Mouse (Mus musculus) granulocyte monocyte progenitor cell, adult 5-6 weeks (primary cell): ENCODE results near the gene Dhx32. TPM values are rescaled to one million over a fixed set of nuclear protein-coding genes. Genes with fewer than 3 reads are reported as not detected.
"Not testable (repeated sequence)": the region's sequence is repeated elsewhere in the genome, so short reads cannot be mapped to it uniquely, and the experiment has no call there.

ENCODE experiments used
- ATAC-seq: replicated peaks from 2 replicates; pipeline ENCODE4 v1.8.0; 2016; ENCODE audit warnings: mild to moderate bottlenecking, moderate TSS enrichment, inconsistent platforms; ENCODE audit not compliant: poor library complexity, severe bottlenecking
- total RNA-seq, 2 experiments: library from RNA; stranded (forward) in 1 of 2; stranded (reverse) in 1 of 2; fragments of 200-712, 200-1000 nt in 1 of 2; fragments of >200 nt in 1 of 2; fragmentation: Nextera tagmentation in 1 of 2; gene quantifications; 2 replicates each; pipeline ENCODE4 v1.2.3; 2014 to 2017

The Dhx32 gene
- total RNA-seq, 2 experiments from 2014 or later, result 7.3 to 21.3 TPM

DNA sequence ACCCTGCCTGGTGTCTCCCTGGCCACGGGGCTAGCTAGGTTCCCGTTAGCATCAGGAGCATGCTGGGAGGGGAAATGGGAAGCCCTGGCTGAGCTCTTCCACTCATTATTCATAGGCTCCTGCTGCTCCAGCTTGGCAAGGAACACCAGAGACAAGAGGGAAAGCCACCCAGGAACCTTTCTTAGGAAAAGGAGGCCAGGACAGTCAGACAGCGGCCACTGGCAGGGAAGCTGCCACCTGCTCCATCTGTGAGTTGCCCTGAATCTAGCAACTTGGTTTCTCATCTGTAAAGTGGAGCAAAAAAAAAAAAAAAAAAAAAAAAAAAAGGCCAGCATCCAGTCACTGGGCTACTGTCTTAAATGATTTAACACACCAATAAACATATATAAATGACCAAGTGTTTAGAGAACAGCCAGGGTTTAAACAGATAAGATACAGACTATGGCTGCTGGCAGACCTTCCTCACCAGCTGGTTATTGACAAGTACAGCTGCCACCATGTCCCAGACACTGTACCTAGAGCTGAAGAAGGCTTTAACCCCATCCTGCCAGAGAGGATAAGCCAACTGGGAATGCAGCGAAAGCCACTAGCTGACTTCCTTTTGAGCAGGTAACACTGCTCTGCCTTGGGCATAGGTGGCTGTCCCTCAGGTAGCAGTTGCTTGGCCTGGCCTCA is 50.4 kb downstream of the Dhx32 start:
- ATAC-seq, result no peak

- ATAC-seq, result no peak
Observed at GRCm38 (mm10) chr7:133730324-133731191, 52.0 kb downstream of the Dhx32 start.

DNA sequence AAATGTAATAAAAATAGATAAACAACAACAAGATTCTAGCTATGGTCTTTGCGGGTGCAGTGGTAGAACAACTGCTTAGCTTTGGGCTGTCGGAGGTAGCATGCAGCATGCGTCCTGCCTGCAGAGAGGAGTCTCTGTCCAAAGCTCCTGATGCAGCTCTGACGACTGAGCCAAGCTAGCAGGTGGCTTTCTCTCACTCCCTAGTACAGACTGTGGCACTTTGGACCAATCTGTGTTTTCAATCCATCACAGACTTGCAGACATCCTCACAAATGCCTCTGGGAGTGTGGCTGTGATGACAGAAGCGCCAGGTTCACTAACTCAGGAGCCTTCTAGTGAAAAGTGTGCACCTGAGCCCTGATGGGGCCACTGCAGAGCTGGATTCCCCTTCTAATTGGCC is 53.2 kb downstream of the Dhx32 start:
- ATAC-seq, result no peak

GRCm38 (mm10) chr7:133727027-133727426 is 55.5 kb downstream of the Dhx32 start:
- no peak for ATAC-seq

- no peak for ATAC-seq
Observed at GRCm38 (mm10) chr7:133725571-133725970, 57.0 kb downstream of the Dhx32 start.

- ATAC-seq, result no peak
Observed at GRCm38 (mm10) chr7:133724844-133725243, 57.7 kb downstream of the Dhx32 start.

DNA sequence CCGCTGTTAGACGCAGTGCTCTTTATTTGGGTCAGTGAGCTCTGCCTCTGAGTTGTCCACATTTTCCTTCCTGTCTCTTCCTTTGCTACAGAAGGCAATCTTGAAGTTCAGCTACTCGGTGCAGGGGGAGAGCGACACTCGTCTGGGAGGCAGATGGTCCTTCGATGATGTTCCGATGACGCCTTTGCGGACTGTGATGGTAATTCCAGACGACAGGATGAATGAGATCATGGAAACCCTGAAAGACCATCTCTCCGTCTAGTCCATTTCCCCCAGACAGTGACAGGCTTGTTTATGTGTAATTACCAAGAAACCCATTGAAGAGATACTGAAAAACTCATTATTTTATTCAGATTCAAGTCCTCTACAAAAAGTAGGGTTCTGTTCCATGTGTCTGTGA is 61.9 kb downstream of the Dhx32 start:
- ATAC-seq, result no peak

GRCm38 (mm10) chr7:133718580-133718979 is 63.9 kb downstream of the Dhx32 start:
- no peak for ATAC-seq

GRCm38 (mm10) chr7:133715387-133715786 is 67.1 kb downstream of the Dhx32 start:
- no peak for ATAC-seq

DNA sequence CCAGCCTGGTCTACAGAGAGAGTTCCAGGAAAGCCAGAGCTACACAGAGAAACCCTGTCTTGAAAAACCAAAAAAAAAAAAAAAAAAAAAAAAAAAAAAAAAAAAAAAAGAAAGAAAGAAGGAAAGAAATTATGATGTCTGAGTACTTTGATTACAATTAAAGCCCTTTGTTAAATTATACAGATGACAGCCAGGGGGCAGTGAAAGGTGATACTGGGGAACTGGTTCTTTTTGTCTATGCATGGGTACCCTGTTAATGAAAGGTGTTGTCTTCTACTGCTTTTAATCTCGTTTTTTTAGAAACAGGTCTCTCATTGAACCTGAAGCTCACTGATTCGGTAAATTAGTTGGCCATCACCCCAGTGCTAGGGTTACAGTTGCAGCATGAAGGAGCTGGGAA is 75.2 kb downstream of the Dhx32 start:
- no peak for ATAC-seq

DNA sequence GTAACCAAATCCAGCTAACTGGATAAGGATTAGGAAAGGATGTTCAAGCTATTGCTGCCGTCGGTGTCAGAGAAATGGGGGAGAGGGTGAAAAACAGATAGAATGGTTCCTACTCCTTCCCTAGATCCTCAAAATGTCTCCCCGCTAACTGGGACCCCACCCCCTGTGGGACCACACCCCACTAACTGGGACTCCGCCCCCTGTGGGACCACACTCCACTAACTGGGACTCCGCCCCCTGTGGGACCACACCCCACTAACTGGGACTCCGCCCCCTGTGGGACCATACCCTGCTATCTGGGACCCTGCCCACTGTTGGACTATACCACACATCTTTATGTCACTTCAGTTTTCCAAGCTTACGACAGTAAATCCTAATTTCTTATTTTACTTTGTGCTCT is 78.6 kb downstream of the Dhx32 start:
- ATAC-seq, result no peak

DNA sequence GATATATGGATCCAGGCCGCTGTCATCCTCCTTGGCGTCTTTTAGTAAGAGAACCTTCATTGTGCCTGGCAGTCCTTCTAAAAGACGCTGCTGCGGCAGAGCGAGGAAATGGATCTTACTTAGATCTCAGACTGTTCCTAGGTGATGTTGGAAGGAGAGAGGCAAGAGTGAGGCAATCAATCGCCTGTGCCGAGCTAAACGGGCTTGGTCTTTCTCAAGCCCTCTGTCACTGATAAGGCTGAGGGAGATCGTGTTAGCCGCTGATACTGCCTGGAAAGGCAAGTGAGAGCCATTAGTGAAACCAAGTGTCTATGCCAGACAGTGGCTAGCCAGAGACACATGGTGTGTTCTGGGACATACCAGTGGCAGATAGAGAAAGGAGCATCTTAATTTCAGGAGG is 80.2 kb downstream of the Dhx32 start:
- no peak for ATAC-seq

- no peak for ATAC-seq
Observed at GRCm38 (mm10) chr7:133701366-133701765, 81.2 kb downstream of the Dhx32 start.

- peak; percentile 79 for ATAC-seq
Observed at GRCm38 (mm10) chr7:133699885-133700284, 82.6 kb downstream of the Dhx32 start.

- no peak for ATAC-seq
Observed at GRCm38 (mm10) chr7:133698021-133698709, 84.4 kb downstream of the Dhx32 start.

- not testable (repeated sequence) for ATAC-seq
Observed at GRCm38 (mm10) chr7:133685644-133686043, 96.9 kb downstream of the Dhx32 start.

DNA sequence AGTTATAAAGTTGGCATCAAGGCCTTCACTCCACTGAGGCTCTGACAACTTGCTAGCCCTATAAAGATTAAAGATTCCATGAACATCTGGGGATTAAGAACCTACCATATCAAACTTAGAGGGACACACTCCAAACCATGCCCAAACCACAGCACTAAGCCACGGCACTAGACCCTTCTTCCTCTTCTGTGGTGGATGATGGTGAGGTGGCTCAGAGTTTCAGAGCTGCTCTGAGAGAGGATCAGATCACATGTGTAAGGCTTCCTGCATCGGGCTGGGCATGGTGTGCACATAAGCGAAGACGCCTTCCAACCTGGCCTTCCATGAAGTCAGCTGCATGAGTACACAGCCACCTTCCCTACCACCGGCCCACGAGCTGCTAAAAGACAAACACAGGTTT is 97.8 kb downstream of the Dhx32 start:
- ATAC-seq, result peak; percentile 82

DNA sequence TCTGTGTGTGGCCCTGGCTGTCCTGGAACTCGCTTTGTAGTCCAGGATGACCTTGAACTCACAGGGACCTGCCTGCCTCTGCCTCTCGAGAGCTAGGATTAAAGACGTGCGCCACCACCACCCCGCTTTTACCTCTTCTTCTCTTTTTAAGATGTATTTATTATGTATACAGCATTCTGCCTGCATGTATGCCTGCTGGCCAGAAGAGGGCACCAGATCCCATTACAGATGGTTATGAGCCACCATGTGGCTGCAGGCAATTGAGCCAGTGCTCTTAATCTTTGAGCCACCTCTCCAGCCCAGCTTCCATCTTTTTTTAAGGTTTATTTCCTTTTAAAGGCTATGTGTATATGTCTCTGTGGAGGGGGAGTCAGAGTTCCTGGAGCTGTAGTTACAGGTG is 98.4 kb downstream of the Dhx32 start:
- peak; percentile 18; the same call in 1 of the 2 replicates for ATAC-seq

DNA sequence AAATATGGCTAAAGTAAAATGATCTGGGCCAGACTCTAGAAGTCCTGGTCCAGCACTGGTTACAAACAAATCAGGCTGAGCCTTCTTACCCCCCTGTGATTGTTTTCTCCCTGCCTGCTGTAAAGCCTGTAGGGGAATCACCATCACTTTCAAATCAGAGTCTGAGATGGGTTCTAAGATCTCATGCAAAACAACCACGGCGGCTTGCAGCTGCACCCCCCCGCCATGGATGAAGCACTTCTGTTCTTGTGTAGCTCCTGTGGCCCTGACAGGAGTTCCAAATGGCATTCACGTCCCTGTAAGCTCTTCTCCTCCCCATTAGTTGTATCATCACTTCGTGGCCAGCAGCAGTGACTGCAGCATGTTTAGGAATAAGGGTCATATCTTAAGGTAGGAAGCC is 98.9 kb downstream of the Dhx32 start:
- ATAC-seq, result peak; percentile 33; the same call in 1 of the 2 replicates

DNA sequence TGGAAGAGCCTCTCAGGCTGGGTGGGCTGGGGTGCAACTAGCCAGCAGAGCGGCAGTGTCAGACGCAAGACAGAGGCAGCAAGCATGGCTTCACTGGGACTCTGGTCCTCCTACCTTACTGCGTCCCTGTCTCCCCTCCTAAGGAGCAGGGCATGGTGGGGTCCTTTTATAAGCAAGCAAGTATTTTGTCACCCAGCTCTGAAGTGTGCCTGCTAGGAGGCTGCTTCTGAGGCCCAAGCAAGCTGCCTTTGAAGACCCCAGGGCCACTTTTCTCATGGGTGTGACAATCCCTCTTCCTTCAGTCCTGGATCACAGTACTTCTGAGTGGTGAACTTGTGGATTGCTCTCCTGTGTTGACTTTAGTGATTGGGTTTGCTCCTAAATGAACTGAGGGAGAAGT is 102.6 kb downstream of the Dhx32 start, which contains the start of gene Mmp21:
Mmp21 (minus strand) TSS at position 101 of the 400 bp plus-strand sequence.
- ATAC-seq, result no peak

DNA sequence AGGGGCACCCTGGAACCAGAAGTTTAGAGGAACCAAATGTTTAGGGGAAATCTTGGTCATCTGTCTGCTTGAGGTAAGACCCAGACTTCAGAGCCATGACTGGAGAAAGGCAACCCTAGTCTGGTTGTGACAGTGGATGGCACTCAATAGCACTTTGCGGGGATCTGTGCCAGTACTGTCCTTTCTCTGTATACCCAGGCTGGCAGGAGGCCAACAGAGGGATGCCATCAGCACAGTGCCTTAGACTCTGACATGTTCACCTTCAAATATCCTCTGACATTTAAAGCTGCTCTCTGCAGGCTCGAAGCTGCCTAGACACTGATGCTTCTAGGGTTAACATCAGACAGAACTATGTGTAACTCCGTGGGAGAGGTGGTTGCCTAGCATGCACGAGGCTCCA is 103.1 kb downstream of the Dhx32 start:
- ATAC-seq, result no peak
